Mouse (Mus musculus): ENCODE data around the gene Elavl1. TPM values are rescaled to one million over a fixed set of nuclear protein-coding genes. Genes with fewer than 3 reads are reported as not detected.

Gene Elavl1
- polyA plus RNA-seq, 1 experiment from 2014 or later = 88.6 TPM

DNA sequence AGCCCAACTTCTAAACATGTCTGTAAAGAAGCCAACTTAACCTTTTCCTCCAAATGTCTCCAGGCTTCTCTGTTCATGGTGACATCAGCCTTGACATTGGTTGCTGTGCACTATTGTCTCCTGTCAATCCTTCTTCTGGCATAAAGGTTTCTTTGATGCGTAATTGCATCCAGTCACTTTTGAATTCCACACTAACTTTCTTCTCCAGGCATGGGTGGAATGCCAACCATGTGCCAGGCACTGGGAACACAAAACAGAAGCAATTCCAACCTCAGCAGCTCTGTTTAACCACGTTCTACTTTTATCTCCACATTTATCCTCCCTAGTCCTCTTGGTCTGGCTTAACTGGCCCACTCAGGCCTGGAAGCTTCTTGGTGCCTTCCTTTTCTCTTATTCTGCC is 4.2 kb downstream of the Elavl1 start:
- H3K4me3 ChIP-seq (ENCODE audit: low read depth, low read length) = no peak overlapping the region
- no peak overlapping the region for H3K4me2 ChIP-seq (replicated peaks; ENCODE audit: low read depth)
- TF ChIP-seq EP300 (optimal IDR thresholded peaks at IDR 0.05) (no peak), CTCF (IDR thresholded peaks at IDR 0.05; ENCODE audit: low read depth) (no peak)
- no peaks in the 10 kb centered on the region; the same call in 1 of the 2 replicates for H3K36me3 ChIP-seq (ENCODE audit: control insufficient read depth, insufficient read depth, low read length)
- no peaks in the 10 kb centered on the region for H3K27me3 ChIP-seq (ENCODE audit: control insufficient read depth, insufficient read depth, low read length)
- 58% methylated on average over 2 of the region's 2 CpGs for WGBS
- DNase-seq (ENCODE audit: low spot score) (no peak), ATAC-seq (ENCODE audit: low FRiP score, low TSS enrichment) (no peak)
- H3K9me3 ChIP-seq (ENCODE audit: control insufficient read depth, low read length) = no peaks in the 10 kb centered on the region
- no peak overlapping the region for H3K9ac ChIP-seq (ENCODE audit: low read length)
- peaks cover 4% of the 10 kb centered on the region; the same call in 1 of the 2 replicates for H3K4me1 ChIP-seq (replicated peaks; ENCODE audit: control insufficient read depth, insufficient read depth)
- no peak overlapping the region for H3K27ac ChIP-seq (replicated peaks)

DNA sequence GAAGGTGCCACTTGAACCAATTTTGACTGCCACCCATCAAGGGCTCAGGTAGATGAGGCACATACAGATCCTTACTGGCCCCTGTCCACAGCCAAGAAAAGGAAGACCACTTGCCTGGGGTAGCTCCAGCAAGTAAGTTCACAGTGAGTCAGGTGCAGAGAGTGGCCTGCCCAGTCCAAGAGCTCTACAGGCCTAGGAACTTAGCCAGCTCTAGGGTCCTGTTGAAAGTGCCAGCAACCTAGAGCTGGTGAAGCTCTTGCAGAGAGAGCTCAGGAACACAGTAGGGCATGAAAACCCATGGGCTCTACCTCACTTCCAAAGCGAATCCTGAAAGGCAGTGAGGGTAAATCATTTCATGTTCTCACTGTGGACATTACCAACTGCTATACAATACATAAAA is 4.8 kb downstream of the Elavl1 start:
- Histone ChIP-seq H3K9me3 (ENCODE audit: control insufficient read depth, low read length) (no peaks in the 10 kb centered on the region), H3K9ac (ENCODE audit: low read length) (no peak overlapping the region), H3K4me2 (replicated peaks; ENCODE audit: low read depth) (no peak overlapping the region), H3K4me3 (ENCODE audit: low read depth, low read length) (no peak overlapping the region), H3K27ac (replicated peaks) (no peak overlapping the region), H3K36me3 (ENCODE audit: control insufficient read depth, insufficient read depth, low read length) (no peaks in the 10 kb centered on the region; the same call in 1 of the 2 replicates), H3K27me3 (ENCODE audit: control insufficient read depth, insufficient read depth, low read length) (no peaks in the 10 kb centered on the region), H3K4me1 (replicated peaks; ENCODE audit: control insufficient read depth, insufficient read depth) (peaks cover 4% of the 10 kb centered on the region; the same call in 1 of the 2 replicates)
- DNase-seq (ENCODE audit: low spot score) (no peak), ATAC-seq (ENCODE audit: low FRiP score, low TSS enrichment) (no peak)
- 83% methylated on average over 1 of the region's 1 CpGs for WGBS
- TF ChIP-seq CTCF (IDR thresholded peaks at IDR 0.05; ENCODE audit: low read depth) (no peak), EP300 (optimal IDR thresholded peaks at IDR 0.05) (no peak)

DNA sequence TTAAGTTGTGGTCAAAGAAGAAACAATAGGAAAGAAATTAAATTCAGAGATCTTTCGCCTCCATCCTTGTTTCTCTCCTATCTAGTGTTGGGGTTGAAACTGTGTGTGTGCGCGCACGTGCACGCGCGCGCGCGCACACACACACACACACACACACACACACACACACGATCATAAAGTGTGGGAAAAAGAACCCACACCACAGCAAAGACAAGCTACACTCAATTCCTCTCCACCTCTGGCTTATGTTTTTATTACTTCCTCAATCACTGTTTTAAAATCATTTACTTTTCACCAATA is 5.7 kb downstream of the Elavl1 start:
- H3K4me1 ChIP-seq (replicated peaks; ENCODE audit: control insufficient read depth, insufficient read depth) = peaks cover 4% of the 10 kb centered on the region; the same call in 1 of the 2 replicates
- H3K9me3 ChIP-seq (ENCODE audit: control insufficient read depth, low read length) = no peaks in the 10 kb centered on the region
- no peak overlapping the region for H3K9ac ChIP-seq (ENCODE audit: low read length)
- H3K27ac ChIP-seq (replicated peaks) = no peak overlapping the region
- TF ChIP-seq EP300 (optimal IDR thresholded peaks at IDR 0.05) = no peak
- TF ChIP-seq CTCF (IDR thresholded peaks at IDR 0.05; ENCODE audit: low read depth) = no peak
- no peak overlapping the region for H3K4me2 ChIP-seq (replicated peaks; ENCODE audit: low read depth)
- H3K27me3 ChIP-seq (ENCODE audit: control insufficient read depth, insufficient read depth, low read length) = no peaks in the 10 kb centered on the region
- DNase-seq (ENCODE audit: low spot score) (no peak), ATAC-seq (ENCODE audit: low FRiP score, low TSS enrichment) (no peak)
- no peak overlapping the region for H3K4me3 ChIP-seq (ENCODE audit: low read depth, low read length)
- 95% methylated on average over 11 of the region's 11 CpGs for WGBS
- no peaks in the 10 kb centered on the region; the same call in 1 of the 2 replicates for H3K36me3 ChIP-seq (ENCODE audit: control insufficient read depth, insufficient read depth, low read length)

DNA sequence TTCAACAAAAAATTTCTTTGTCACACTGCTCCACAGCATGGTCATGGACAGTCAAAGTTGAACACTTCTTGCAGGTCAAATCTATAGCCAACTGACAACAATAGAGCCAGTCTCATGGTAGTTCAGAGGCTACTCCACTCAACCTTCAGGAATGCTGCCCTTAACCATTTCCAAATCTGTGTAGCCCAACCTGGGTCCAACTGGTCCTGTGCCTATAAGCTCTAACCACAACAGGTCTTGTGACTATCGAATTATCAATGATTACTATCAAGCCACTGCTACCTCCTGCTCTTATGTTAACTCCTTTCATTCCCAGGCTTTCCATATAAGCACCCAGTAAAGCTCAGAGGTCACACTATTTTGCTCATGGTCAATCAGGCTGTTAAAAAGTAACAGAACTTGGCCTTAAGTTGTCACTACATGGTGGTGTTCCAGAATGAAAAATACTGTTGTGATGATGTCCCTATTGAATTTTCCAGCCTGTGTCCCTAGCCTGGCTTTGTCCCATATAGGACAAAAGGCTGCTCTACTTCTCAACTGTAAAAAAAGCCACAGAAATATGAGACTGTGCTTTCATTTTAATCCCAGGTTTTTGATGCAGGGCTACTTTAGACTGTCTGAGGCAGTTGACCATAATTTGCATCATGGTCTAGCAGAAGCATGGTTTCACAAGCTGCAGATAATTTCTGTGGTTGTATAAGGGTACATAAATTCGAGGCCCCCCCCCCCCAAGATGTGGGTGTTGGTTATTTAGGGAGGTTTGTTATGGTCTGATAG is 6.2 kb downstream of the Elavl1 start:
- WGBS = 78% methylated on average over 2 of the region's 2 CpGs
- Histone ChIP-seq H3K4me3 (ENCODE audit: low read depth, low read length) (no peak overlapping the region), H3K4me1 (replicated peaks; ENCODE audit: control insufficient read depth, insufficient read depth) (peaks cover 4% of the 10 kb centered on the region; the same call in 1 of the 2 replicates), H3K4me2 (replicated peaks; ENCODE audit: low read depth) (no peak overlapping the region), H3K27ac (replicated peaks) (no peak overlapping the region), H3K9ac (ENCODE audit: low read length) (no peak overlapping the region), H3K36me3 (ENCODE audit: control insufficient read depth, insufficient read depth, low read length) (no peaks in the 10 kb centered on the region; the same call in 1 of the 2 replicates), H3K9me3 (ENCODE audit: control insufficient read depth, low read length) (no peaks in the 10 kb centered on the region), H3K27me3 (ENCODE audit: control insufficient read depth, insufficient read depth, low read length) (no peaks in the 10 kb centered on the region)
- DNase-seq (ENCODE audit: low spot score) = no peak
- TF ChIP-seq EP300 (optimal IDR thresholded peaks at IDR 0.05) (no peak), CTCF (IDR thresholded peaks at IDR 0.05; ENCODE audit: low read depth) (no peak)
- 0 out of 2 replicates have a peak, but pooled peaks have one; percentile 15 for ATAC-seq (ENCODE audit: low FRiP score, low TSS enrichment)

DNA sequence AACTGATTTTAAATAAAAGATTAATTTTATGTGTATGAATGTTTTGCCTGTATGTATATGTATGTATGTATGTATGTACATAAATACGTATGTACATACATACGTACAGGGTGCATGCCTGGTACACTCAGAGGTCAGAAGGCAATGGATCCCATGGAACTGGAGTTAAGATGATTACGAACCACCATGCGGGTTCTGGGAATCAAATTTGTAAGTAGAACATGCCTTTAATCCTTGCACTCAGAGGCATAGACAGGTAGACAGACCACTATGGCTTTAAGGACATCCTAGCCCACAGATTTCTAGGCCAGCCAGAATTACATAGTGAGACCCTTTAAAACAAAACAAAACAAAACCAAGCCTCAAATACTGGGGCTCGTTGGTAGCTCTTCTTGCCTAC is 7.1 kb downstream of the Elavl1 start:
- Histone ChIP-seq H3K9me3 (ENCODE audit: control insufficient read depth, low read length) (no peaks in the 10 kb centered on the region), H3K9ac (ENCODE audit: low read length) (no peak overlapping the region), H3K27me3 (ENCODE audit: control insufficient read depth, insufficient read depth, low read length) (no peaks in the 10 kb centered on the region), H3K4me2 (replicated peaks; ENCODE audit: low read depth) (no peak overlapping the region), H3K36me3 (ENCODE audit: control insufficient read depth, insufficient read depth, low read length) (no peaks in the 10 kb centered on the region; the same call in 1 of the 2 replicates), H3K27ac (replicated peaks) (no peak overlapping the region), H3K4me1 (replicated peaks; ENCODE audit: control insufficient read depth, insufficient read depth) (no peaks in the 10 kb centered on the region), H3K4me3 (ENCODE audit: low read depth, low read length) (no peak overlapping the region)
- no peak for TF ChIP-seq CTCF (IDR thresholded peaks at IDR 0.05; ENCODE audit: low read depth)
- ATAC-seq (ENCODE audit: low FRiP score, low TSS enrichment) (no peak), DNase-seq (ENCODE audit: low spot score) (no peak)
- 84% methylated on average over 5 of the region's 5 CpGs for WGBS

DNA sequence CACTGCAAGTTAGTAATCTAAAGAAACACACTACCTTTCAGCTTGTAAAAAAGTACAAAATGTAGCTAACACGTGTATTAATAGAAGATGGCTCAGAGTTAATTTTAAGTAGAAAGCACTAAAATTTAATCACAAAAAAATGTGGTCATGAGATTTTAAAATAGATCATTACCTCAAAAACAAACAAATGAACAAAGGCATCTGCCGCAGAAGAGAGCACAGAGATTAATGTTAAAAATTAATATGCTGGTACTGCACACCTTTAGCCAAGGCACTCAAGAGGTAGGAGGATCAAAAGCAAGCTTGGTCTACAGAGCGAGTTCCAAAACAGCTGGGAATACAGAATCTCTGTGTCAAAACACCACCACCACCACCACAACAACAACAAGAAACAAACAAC is 10.4 kb downstream of the Elavl1 start:
- ATAC-seq (ENCODE audit: low FRiP score, low TSS enrichment) = no peak

More for the DNA sequence above, 10.4 kb downstream of the Elavl1 start:
- WGBS = 78% methylated on average over 3 of the region's 3 CpGs
- H3K27me3 ChIP-seq (ENCODE audit: control insufficient read depth, insufficient read depth, low read length) = no peaks in the 10 kb centered on the region
- H3K4me2 ChIP-seq (replicated peaks; ENCODE audit: low read depth) = no peak overlapping the region
- no peak overlapping the region for H3K27ac ChIP-seq (replicated peaks)
- H3K36me3 ChIP-seq (ENCODE audit: control insufficient read depth, insufficient read depth, low read length) = peaks cover 11% of the 10 kb centered on the region; the same call in 1 of the 2 replicates
- TF ChIP-seq CTCF (IDR thresholded peaks at IDR 0.05; ENCODE audit: low read depth) (no peak), EP300 (optimal IDR thresholded peaks at IDR 0.05) (no peak)
- no peaks in the 10 kb centered on the region for H3K4me1 ChIP-seq (replicated peaks; ENCODE audit: control insufficient read depth, insufficient read depth)
- H3K4me3 ChIP-seq (ENCODE audit: low read depth, low read length) = no peak overlapping the region
- no peak for DNase-seq (ENCODE audit: low spot score)
- H3K9me3 ChIP-seq (ENCODE audit: control insufficient read depth, low read length) = no peaks in the 10 kb centered on the region
- no peak overlapping the region for H3K9ac ChIP-seq (ENCODE audit: low read length)
